Mouse (Mus musculus) neural tube, embryonic 13.5 days (tissue): ENCODE measurements around the gene Tmod1. TPM values are rescaled to one million over a fixed set of nuclear protein-coding genes. Genes with fewer than 3 reads are reported as not detected.

ENCODE experiments used
- ATAC-seq: fragments of 200-750 bp; cut with Nextera tagmentation; 2 replicates; pipeline ENCODE4 v1.8.0; 2017; ENCODE audit warnings: low read depth, mild to moderate bottlenecking, moderate TSS enrichment, moderate library complexity
- H3K27ac ChIP-seq: fragments of 300-500 bp; sonication (generic); replicated peaks from 2 replicates; pipeline ENCODE4 v1.5.1; 2015; ENCODE audit warnings: moderate library complexity, mild to moderate bottlenecking, inconsistent platforms
- H3K27me3 ChIP-seq: fragments of 300-500 bp; sonication (generic); 2 replicates; pipeline ENCODE4 v1.6.1; 2015; ENCODE audit warnings: mild to moderate bottlenecking, inconsistent platforms
- H3K36me3 ChIP-seq: fragments of 300-500 bp; sonication (generic); 2 replicates; pipeline ENCODE4 v1.6.1; 2015; ENCODE audit warnings: mild to moderate bottlenecking, inconsistent platforms
- H3K4me1 ChIP-seq: fragments of 300-500 bp; sonication (generic); replicated peaks from 2 replicates; pipeline ENCODE4 v1.6.1; 2015; ENCODE audit warnings: inconsistent platforms
- H3K4me2 ChIP-seq: fragments of 300-500 bp; sonication (generic); 2 replicates; pipeline ENCODE4 v1.6.1; 2015; ENCODE audit warnings: inconsistent platforms, mild to moderate bottlenecking, moderate library complexity
- H3K4me3 ChIP-seq: fragments of 300-500 bp; sonication (generic); 2 replicates; pipeline ENCODE4 v1.5.1; 2015; ENCODE audit warnings: mild to moderate bottlenecking, inconsistent platforms
- H3K9ac ChIP-seq: fragments of 300-500 bp; sonication (generic); 2 replicates; pipeline ENCODE4 v1.6.1; 2015; ENCODE audit warnings: moderate library complexity, mild to moderate bottlenecking, inconsistent platforms
- H3K9me3 ChIP-seq: fragments of 300-500 bp; sonication (generic); 2 replicates; pipeline ENCODE4 v1.6.1; 2016; ENCODE audit warnings: inconsistent platforms
- WGBS: fragments of 180-500 bp; shearing (Covaris S2); methylation state at CpG from one replicate; pipeline ENCODE4 v1.1.7; 2015; 5-methylcytosine and 5-hydroxymethylcytosine counted together
- polyA plus RNA-seq: library from polyadenylated mRNA; unstranded; fragments of >200 nt; fragmentation: Nextera tagmentation; extraction: Ambion mirVana; gene quantifications from 2 replicates; pipeline ENCODE4 v1.2.1, GENCODE M21; 2015

Gene Tmod1
- polyA plus RNA-seq, 1 experiment from 2014 or later = 3.8 TPM

DNA sequence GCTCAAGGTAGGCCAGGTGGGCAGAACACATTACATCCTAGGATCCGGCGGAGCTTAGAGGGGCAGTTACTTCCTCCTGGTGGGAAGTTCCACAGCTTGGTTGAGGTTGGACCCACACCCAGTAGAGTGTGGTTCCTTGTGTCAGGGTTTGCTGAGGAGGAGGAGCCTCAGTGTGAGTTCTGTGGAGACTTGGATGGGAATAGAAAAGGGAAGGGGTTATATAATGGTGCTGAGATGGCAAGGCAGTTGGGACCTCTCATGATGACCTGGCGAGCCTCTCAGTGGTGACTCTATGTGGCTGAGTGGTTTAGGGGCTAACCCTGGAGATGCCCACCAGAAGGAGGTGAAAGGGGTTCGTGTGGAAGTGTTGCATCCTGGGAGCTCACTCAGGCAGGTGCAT, 25.1 kb downstream of the Tmod1 start:
- Histone ChIP-seq H3K9ac (no peak overlapping the region), H3K4me2 (no peak overlapping the region), H3K27ac (no peak overlapping the region), H3K4me3 (no peak overlapping the region), H3K36me3 (no peaks in the 10 kb centered on the region), H3K27me3 (no peaks in the 10 kb centered on the region), H3K4me1 (0 out of 2 replicates have a peak, but pooled peaks cover 4% of the 10 kb centered on the region), H3K9me3 (no peaks in the 10 kb centered on the region)
- ATAC-seq = no peak
- 80% methylated on average over 4 of the region's 4 CpGs for WGBS

DNA sequence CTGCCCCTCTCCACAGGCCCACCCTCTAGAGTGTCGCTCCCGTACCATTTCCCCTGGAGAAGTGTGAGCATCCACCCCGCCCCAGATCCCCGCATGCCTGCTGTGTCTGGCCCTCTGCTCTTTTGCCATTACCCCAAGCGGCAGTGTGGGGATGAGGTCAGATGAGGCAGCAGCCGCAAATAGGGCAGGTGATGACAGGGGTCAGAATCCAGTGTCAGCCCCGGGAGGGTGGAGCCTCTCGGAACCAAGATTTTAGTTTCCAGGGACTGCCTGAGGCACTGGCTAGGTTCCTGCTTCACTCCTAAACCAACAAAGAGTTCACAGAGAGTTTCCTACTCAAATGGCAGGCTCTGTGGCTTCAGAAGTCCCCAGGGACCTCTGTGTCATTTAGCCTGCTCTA, 25.5 kb downstream of the Tmod1 start:
- Histone ChIP-seq H3K9ac (no peak overlapping the region), H3K4me3 (no peak overlapping the region), H3K36me3 (no peaks in the 10 kb centered on the region), H3K27me3 (no peaks in the 10 kb centered on the region), H3K27ac (no peak overlapping the region), H3K4me2 (no peak overlapping the region), H3K4me1 (0 out of 2 replicates have a peak, but pooled peaks cover 4% of the 10 kb centered on the region), H3K9me3 (no peaks in the 10 kb centered on the region)
- ATAC-seq = no peak
- 54% methylated on average over 8 of the region's 8 CpGs for WGBS

DNA sequence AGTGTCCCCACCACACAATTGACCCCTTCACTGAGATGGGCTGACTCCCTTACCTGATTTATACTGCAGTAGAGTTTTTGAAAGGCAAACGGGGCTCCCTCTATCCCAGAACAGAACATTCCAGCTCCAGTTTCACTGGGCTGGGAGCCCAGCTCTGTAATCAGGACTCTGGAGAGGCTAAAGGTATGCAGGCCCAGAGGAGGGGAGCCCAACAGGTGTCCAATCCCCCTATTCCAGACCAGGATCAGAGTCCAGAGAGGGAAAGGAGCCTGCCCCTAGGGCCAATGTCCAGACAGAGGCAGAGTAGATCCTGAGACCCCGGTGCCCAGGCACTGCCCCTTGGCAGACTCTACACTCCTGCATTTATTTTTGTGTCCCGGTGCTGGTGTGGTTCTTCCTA, 26.2 kb downstream of the Tmod1 start:
- no peaks in the 10 kb centered on the region for H3K27me3 ChIP-seq
- 70% methylated on average over 3 of the region's 3 CpGs for WGBS
- peaks cover 7% of the 10 kb centered on the region; the same call in 1 of the 2 replicates for H3K4me1 ChIP-seq
- no peaks in the 10 kb centered on the region for H3K9me3 ChIP-seq
- no peaks in the 10 kb centered on the region for H3K36me3 ChIP-seq
- no peak overlapping the region for H3K4me2 ChIP-seq
- H3K4me3 ChIP-seq = no peak overlapping the region
- H3K9ac ChIP-seq = no peak overlapping the region
- ATAC-seq = no peak
- no peak overlapping the region for H3K27ac ChIP-seq

DNA sequence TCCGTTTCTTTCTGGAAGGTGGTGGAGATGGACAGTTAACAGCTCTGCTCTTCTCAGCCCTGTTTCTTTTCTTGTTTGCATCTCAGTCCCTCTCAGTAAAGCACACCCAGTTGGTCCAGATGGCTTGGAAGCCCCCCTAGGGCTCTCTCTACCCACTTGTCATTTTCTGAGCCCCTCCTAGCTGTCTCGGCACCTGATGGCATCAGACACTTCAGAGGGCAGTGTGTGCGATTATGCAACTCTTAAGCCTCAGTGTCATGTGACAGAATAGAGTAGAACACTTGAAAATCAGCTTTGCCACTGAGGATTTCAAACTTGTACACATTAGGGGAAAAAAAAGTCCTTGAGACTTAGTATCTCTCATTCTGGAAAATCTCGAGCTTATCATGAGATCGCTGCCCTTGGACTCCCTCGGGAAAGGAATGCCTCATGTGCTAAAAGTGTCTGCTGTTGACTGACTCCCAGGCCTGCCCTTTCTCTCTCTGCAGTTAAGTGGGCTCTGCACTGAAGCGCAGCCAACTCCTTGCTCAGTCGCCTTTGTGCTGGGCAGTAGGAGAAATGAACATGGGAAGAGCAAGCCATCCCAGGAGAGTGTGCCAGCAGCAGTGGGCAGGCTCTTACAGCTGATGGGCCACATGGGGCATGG, 27.1 kb downstream of the Tmod1 start:
- no peak for ATAC-seq
- no peak overlapping the region for H3K4me2 ChIP-seq
- H3K27ac ChIP-seq = no peak overlapping the region
- no peak overlapping the region for H3K4me3 ChIP-seq
- H3K9me3 ChIP-seq = no peaks in the 10 kb centered on the region
- no peaks in the 10 kb centered on the region for H3K27me3 ChIP-seq
- no peaks in the 10 kb centered on the region for H3K36me3 ChIP-seq
- no peak overlapping the region for H3K9ac ChIP-seq
- WGBS = 72% methylated on average over 8 of the region's 8 CpGs
- H3K4me1 ChIP-seq = peaks cover 10% of the 10 kb centered on the region; the same call in 1 of the 2 replicates

DNA sequence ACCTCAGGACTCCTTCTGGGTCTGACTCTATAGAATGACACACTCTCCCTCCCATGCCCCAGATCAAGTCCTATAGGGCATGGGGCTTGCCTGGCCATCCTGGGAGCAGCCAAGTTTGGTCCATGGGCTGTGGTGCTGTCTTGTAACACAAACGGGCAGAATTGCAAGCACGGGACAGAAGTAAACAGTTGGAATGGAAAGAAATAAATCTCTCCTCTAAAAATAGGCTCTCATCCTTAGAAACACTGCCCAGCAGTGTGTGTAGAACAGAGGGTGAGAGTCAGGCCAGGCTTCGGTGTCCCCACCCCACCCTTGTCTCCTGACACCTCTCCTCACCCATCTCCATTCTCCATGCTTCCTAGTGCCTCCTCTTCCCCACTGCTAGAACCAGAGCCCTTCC, 29.3 kb downstream of the Tmod1 start:
- H3K27ac ChIP-seq = no peak overlapping the region
- H3K4me3 ChIP-seq = no peak overlapping the region
- no peaks in the 10 kb centered on the region for H3K9me3 ChIP-seq
- no peak for ATAC-seq
- WGBS = 92% methylated on average over 3 of the region's 3 CpGs
- H3K4me1 ChIP-seq = peaks cover 10% of the 10 kb centered on the region; the same call in 1 of the 2 replicates
- no peaks in the 10 kb centered on the region for H3K36me3 ChIP-seq
- H3K9ac ChIP-seq = no peak overlapping the region
- no peak overlapping the region for H3K4me2 ChIP-seq
- H3K27me3 ChIP-seq = no peaks in the 10 kb centered on the region

DNA sequence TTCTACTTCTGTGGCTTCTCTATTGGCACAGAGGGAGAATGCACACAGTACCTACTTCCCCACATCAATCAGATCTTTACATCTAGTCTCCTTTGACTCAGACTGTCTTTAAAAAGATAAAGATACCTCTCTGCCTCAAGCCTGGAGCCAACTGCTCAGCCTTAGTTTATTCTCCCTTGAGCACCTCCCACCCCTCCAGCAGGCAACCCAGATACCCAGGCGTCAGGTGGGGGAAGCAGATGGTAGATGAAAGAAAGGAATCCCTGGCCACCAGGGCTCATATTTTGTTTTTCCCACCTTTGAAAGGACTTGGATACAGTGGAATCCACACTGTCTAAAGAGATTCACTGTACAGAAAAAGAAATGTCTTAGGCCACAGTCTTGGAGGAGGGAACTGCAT, 29.8 kb downstream of the Tmod1 start:
- Histone ChIP-seq H3K9ac (no peak overlapping the region), H3K27me3 (no peaks in the 10 kb centered on the region), H3K9me3 (no peaks in the 10 kb centered on the region), H3K36me3 (no peaks in the 10 kb centered on the region), H3K4me2 (no peak overlapping the region), H3K4me1 (peaks cover 10% of the 10 kb centered on the region; the same call in 1 of the 2 replicates), H3K27ac (no peak overlapping the region), H3K4me3 (no peak overlapping the region)
- WGBS = 63% methylated on average over 1 of the region's 1 CpGs
- no peak for ATAC-seq

DNA sequence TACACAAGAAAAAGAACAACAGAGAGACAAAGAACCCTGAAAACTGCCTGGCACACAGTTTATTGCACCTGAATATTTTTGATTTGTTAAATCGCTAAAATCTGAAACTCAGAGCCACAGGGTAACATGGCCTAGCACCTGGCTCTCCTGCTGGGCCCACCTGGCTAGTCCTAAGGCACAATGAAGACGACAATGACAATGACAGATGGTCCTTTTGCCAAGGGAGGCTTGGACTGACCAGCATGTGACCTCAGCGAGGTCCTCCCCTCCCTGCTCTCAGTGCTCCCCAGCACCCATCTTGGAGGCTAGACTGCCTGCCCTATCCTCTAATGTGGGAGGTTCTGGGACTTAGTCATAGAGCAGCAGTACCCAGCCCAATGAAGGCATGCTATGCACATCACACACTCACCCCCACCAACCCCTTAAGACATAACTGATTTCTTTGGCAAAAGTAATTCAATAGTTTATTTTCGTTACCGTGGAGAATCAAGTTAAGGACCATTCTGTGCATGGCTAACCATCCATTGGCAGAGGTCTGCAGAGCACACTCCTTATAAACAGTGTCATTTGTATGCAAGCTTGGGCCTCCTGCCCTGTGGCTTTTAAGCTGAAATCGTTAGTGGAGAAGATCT, 31.2 kb downstream of the Tmod1 start:
- peak; percentile 47 for ATAC-seq
- Histone ChIP-seq H3K27me3 (no peaks in the 10 kb centered on the region), H3K4me3 (no peak overlapping the region), H3K4me2 (no peak overlapping the region), H3K9me3 (no peaks in the 10 kb centered on the region), H3K9ac (no peak overlapping the region), H3K27ac (no peak overlapping the region), H3K4me1 (peaks cover 6% of the 10 kb centered on the region; the same call in 1 of the 2 replicates), H3K36me3 (no peaks in the 10 kb centered on the region)
- 52% methylated on average over 6 of the region's 6 CpGs for WGBS

DNA sequence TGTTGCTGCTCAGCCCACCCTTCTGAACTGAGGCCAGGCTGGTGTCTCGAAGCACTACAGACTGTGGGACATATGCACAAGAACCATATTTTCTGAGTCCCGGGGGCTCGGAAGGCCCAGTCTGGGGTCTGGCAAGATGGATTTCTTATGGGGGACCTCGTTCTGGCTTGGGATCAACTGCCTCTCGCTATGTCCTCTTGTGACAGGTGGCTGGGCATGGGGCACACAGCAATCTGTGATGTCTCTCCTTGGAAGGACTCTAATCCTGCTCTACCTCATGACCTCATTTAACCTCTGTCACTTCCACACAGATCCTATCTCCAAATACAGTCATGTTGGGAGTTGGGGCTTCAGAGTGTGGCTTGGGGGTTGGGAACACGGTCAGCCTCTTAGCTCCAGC, 33.9 kb downstream of the Tmod1 start:
- no peaks in the 10 kb centered on the region for H3K27me3 ChIP-seq
- ATAC-seq = no peak
- H3K9ac ChIP-seq = no peak overlapping the region
- H3K27ac ChIP-seq = no peak overlapping the region
- H3K4me1 ChIP-seq = peaks cover 6% of the 10 kb centered on the region; the same call in 1 of the 2 replicates
- H3K4me2 ChIP-seq = no peak overlapping the region
- no peaks in the 10 kb centered on the region for H3K36me3 ChIP-seq
- H3K9me3 ChIP-seq = no peaks in the 10 kb centered on the region
- 88% methylated on average over 6 of the region's 6 CpGs for WGBS
- no peak overlapping the region for H3K4me3 ChIP-seq

DNA sequence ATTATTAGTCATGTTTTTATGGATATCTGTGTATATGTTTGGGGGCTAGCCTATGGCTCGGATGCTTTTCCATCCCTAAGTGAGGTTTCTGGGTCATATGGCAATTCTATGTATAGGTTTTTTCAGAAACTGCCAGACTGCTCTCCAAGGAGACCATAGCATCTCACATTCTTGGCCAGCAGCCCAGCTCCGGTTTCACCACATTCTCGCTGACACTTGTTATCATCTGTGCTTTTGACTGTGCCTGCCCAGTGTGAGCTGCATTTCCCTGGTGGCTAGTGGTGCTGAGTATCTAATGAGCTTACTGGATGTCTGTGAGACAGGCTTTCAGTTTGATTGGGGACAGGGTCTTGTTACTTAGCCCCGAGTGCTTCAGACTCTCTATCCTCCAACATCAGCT, 35.0 kb downstream of the Tmod1 start:
- H3K36me3 ChIP-seq = no peaks in the 10 kb centered on the region
- WGBS = 64% methylated on average over 4 of the region's 4 CpGs
- no peak overlapping the region for H3K9ac ChIP-seq
- no peak for ATAC-seq
- H3K4me2 ChIP-seq = no peak overlapping the region
- no peaks in the 10 kb centered on the region for H3K9me3 ChIP-seq
- H3K27me3 ChIP-seq = no peaks in the 10 kb centered on the region
- H3K27ac ChIP-seq = no peak overlapping the region
- H3K4me3 ChIP-seq = no peak overlapping the region
- H3K4me1 ChIP-seq = peaks cover 6% of the 10 kb centered on the region; the same call in 1 of the 2 replicates

DNA sequence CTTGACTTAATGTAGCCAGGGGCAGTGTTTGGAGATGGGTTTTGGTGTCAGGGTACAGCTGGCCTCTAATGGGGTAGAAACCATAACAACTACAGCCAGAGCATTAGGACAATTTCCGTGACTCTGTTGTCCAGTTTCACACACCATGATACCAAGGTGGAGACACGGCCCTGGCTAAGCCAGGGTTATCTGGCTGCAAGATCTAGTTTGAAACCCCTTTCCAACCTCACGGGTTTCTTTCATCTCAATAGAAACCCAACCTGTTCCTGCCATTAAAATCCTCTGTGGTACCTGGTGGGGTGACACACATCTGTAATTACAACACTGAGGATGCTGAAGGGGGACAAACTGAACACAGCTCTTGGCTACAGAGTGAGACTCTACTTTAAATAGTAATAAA, 36.9 kb downstream of the Tmod1 start:
- no peak for ATAC-seq
- H3K36me3 ChIP-seq = no peaks in the 10 kb centered on the region
- H3K4me1 ChIP-seq = no peaks in the 10 kb centered on the region; the same call in 1 of the 2 replicates
- no peak overlapping the region for H3K27ac ChIP-seq
- no peaks in the 10 kb centered on the region for H3K9me3 ChIP-seq
- H3K4me3 ChIP-seq = no peak overlapping the region
- no peak overlapping the region for H3K4me2 ChIP-seq
- 87% methylated on average over 3 of the region's 3 CpGs for WGBS
- no peak overlapping the region for H3K9ac ChIP-seq
- H3K27me3 ChIP-seq = no peaks in the 10 kb centered on the region

DNA sequence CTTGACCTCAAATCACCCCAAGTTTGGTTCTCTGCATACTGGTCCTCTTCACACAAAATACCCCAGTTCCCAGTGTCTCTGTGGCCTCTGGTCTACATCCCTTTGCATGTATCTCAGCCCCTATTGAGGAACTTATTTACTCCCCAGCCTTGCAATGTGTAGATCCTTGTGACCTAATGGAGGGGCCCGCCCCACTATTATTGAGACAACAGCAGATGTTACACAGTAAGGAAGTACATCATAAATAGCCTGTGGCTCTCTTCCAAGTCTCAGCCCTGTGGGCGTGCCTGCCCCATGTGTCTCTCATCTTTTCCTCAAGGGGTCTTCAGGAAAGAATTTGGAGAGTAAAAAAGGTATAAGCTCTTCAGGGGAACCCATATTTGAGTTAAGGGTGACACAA, 38.2 kb downstream of the Tmod1 start:
- Histone ChIP-seq H3K4me1 (no peaks in the 10 kb centered on the region; the same call in 1 of the 2 replicates), H3K9ac (no peak overlapping the region), H3K4me3 (no peak overlapping the region), H3K9me3 (no peaks in the 10 kb centered on the region), H3K36me3 (no peaks in the 10 kb centered on the region), H3K4me2 (no peak overlapping the region), H3K27me3 (no peaks in the 10 kb centered on the region), H3K27ac (no peak overlapping the region)
- WGBS = 59% methylated on average over 2 of the region's 2 CpGs
- no peak for ATAC-seq

DNA sequence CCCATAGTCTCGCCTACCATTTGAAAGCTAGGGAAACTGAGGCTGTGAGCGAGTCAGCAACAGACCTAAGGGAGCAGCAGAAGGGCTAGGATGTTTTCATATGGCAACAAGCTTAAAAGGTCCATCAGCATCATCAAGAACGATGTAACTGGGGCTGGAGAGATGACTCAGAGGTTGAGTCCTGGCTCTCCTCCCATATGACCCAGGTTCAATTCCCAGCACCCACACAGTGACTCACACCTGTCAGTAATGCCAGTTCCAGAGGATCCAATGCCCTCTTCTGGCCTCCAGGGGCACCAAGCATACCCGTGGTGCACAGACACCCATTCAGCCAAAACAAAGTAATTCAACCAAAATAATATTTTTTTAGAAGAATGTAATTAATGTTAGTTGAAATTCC, 41.5 kb downstream of the Tmod1 start:
- Histone ChIP-seq H3K27ac (no peak overlapping the region), H3K9ac (no peak overlapping the region), H3K4me1 (peaks cover 13% of the 10 kb centered on the region), H3K27me3 (no peaks in the 10 kb centered on the region), H3K4me3 (no peak overlapping the region), H3K9me3 (no peaks in the 10 kb centered on the region), H3K4me2 (no peak overlapping the region), H3K36me3 (no peaks in the 10 kb centered on the region)
- ATAC-seq = no peak
- 89% methylated on average over 4 of the region's 4 CpGs for WGBS

DNA sequence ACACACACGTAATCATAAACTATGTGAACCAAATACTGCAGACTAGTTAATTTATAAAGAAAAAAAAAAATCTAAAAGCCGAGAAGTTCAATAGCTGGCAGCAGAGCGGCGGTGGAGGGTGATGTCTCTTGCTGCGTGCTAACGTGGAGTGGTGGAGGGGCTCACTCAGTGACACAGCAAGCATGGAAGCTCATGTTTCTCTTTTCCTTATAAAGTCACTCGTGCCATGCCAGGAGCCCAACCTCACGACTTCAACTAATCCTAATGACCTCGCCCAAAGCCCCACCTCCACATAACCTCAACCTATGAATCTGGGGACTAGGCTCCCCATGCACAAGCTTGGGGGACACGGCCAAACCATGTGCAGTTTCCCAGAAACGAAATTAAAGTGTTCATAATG, 43.8 kb downstream of the Tmod1 start:
- Histone ChIP-seq H3K4me1 (peaks cover 23% of the 10 kb centered on the region), H3K4me3 (no peak overlapping the region), H3K36me3 (no peaks in the 10 kb centered on the region), H3K27ac (no peak overlapping the region), H3K27me3 (no peaks in the 10 kb centered on the region), H3K4me2 (no peak overlapping the region), H3K9me3 (no peaks in the 10 kb centered on the region), H3K9ac (no peak overlapping the region)
- 84% methylated on average over 11 of the region's 11 CpGs for WGBS
- ATAC-seq = no peak
